Mouse (Mus musculus) urinary bladder, adult 2 months (tissue): Measurements from ENCODE around the gene Rnf224. TPM values are rescaled to one million over a fixed set of nuclear protein-coding genes. Genes with fewer than 3 reads are reported as not detected.

Experiments
- DNase-seq: peaks from one replicate; pipeline ENCODE4 v3.0.0; 2022; ENCODE audit warnings: low spot score
- polyA plus RNA-seq: library from polyadenylated mRNA; depleted of rRNA; stranded (reverse); fragments of >200 nt; gene quantifications from 2 replicates; pipeline ENCODE4 v1.2.3, GENCODE M21; 2012; rRNA removed

Rnf224 gene
- polyA plus RNA-seq, 1 experiment, result 0.19 TPM

DNA sequence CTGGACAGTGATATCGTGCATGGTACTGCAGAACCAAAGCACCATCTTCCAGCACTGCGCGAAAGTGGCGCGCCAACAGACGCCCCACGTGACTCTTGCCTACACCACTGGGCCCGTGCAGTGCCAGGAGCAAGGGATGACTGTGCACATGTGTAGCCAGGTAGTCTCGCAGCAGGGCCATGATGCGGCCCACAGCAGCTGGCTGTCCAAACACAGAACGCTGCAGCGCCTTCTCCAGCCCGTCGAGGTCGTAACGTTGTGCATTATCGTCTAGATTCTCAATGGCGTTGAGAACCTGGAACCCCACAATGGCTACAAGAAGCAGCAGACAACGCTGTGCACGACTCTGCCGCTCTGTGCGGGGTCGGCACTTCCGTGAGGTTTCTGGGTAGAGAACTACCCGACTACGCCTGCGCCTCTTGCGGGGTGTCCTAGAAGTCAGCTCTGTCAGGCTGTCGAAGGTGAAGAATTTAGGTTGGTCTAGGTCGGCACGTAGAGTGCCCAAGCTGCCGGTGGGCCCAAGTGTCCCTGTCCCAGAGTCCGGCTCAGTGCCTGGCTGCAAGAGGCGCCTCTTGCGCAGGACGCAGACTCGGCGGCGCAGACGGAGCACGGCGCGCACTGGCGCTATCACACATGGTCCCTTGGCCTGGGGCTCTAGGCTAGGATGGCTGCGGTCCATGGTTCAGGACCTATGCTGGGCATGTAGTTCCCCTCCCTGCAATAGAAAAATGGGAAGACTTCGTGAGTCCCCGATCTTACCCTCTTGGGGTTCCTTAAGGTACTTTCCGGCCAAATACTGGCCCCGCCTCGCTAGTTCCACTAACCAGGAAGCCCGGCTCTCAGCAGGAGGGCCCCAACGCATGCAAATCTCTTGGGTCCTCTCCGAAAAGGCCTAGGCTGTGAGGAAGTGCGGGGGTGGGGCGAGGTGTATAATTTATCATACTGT lies 41.1 kb downstream of the Rnf224 start:
- DNase-seq, result no peak

DNA sequence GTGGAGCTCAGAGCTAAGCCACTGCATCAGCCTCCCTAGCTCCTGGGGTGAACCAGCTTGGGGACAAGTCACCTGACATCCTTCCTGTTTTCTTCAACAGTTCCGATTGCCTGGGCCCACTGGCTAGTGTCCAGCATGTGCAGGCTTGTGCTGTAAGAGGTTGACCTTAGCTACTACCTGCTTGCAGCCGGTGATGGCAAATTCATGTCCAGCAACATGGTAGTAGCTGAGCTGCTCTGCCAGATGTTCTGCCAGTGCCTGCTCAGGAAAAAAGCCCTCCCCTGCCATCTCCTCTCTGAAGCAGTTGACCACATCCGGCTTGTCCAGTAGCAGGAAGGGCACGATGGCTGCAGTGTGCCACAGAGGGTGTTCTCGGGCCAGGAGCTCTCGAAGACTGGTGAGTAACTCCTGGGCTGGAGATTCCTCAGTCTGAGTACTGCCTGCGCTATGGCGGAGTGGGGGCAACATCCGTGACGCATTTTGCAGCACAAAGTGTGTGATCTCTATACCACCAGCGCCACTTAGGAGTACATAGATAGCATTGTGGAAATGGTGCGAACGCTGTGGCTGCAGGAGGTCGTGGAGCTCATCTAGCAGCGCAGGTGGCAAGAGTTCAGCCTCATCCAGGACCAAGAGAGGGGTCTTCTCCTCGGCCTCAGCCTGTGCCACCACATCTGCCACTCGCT lies 42.0 kb downstream of the Rnf224 start:
- no peak for DNase-seq

- DNase-seq, result no peak
Measured at GRCm38 (mm10) chr2:25194006-25194405, 42.6 kb downstream of the Rnf224 start.

DNA sequence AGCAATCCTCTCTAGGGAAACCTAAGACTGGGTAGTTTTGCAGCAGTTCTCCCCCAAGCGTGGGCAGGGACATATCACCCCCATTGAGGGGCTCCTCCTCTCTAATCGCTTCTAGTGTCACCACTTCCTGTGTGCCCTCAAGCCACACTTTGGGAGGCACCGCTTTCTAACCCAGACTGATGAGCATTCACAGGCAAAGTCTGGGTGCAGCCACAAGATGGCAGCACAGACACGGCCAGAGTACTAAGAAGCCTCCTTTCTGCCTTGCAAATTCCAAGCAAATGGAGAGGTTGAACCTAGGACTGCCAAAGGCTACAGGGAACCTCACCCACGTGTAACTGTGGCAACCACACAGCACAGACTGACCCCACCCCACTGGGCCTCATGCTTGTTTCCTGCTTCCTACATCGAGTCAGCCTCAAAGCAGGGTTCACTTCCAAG lies 43.2 kb downstream of the Rnf224 start:
- DNase-seq, result no peak

- no peak for DNase-seq
Measured at GRCm38 (mm10) chr2:25187841-25188240, 48.7 kb downstream of the Rnf224 start.

- DNase-seq, result no peak
Measured at GRCm38 (mm10) chr2:25186575-25186930, 50.0 kb downstream of the Rnf224 start.

GRCm38 (mm10) chr2:25185625-25186574 lies 50.7 kb downstream of the Rnf224 start:
- DNase-seq, result no peak

- no peak for DNase-seq
Measured at GRCm38 (mm10) chr2:25184496-25184895, 52.1 kb downstream of the Rnf224 start.

Other genes starting within 250 kb of the Rnf224 start
- gene Nsmf, start 182.4 kb downstream of the Rnf224 start, polyA plus RNA-seq, result 87.4 and 114 TPM in 2 replicates
- gene Entpd8, start 156.5 kb downstream of the Rnf224 start, polyA plus RNA-seq, result 0.03 and 0.07 TPM in 2 replicates
- 0.13 and 0.18 TPM in 2 replicates for gene Noxa1, start 141.6 kb downstream of the Rnf224 start, polyA plus RNA-seq
- gene Nrarp, start 56.0 kb downstream of the Rnf224 start, polyA plus RNA-seq, result 50.1 and 60.0 TPM in 2 replicates
- gene Tor4a, start 39.9 kb downstream of the Rnf224 start, polyA plus RNA-seq, result 22.6 and 25.3 TPM in 2 replicates
- 55.4 and 60.6 TPM in 2 replicates for gene Nelfb, start 25.3 kb downstream of the Rnf224 start, polyA plus RNA-seq
- gene Stpg3, start 22.1 kb downstream of the Rnf224 start, polyA plus RNA-seq, result not detected in 2 replicates
- 0.08 and 0.10 TPM in 2 replicates for gene Fam166a, start 18.0 kb downstream of the Rnf224 start, polyA plus RNA-seq
- 510 and 610 TPM in 2 replicates for gene Tubb4b, start 12.1 kb downstream of the Rnf224 start, polyA plus RNA-seq
- gene Slc34a3, start 2.4 kb downstream of the Rnf224 start, polyA plus RNA-seq, result 0.03 TPM in 1 of 2 replicates, not detected in the other
- 12.9 and 14.1 TPM in 2 replicates for gene Rnf208, start 5.5 kb upstream of the Rnf224 start, polyA plus RNA-seq
- 2.0 and 2.5 TPM in 2 replicates for gene Cysrt1, start 5.7 kb upstream of the Rnf224 start, polyA plus RNA-seq
- gene AL732309.1, start 10.1 kb upstream of the Rnf224 start, polyA plus RNA-seq, result 21.0 and 23.8 TPM in 2 replicates
- gene Tmem203, start 18.7 kb upstream of the Rnf224 start, polyA plus RNA-seq, result 30.7 and 34.2 TPM in 2 replicates
- 8.0 and 13.6 TPM in 2 replicates for gene Tprn, start 25.8 kb upstream of the Rnf224 start, polyA plus RNA-seq
- 58.8 and 84.8 TPM in 2 replicates for gene Ssna1, start 35.7 kb upstream of the Rnf224 start, polyA plus RNA-seq
- 84.5 and 88.3 TPM in 2 replicates for gene Anapc2, start 35.7 kb upstream of the Rnf224 start, polyA plus RNA-seq
- gene Tmem210, start 51.4 kb upstream of the Rnf224 start, polyA plus RNA-seq, result not detected in 2 replicates
- 7.0 and 8.2 TPM in 2 replicates for gene Lrrc26, start 53.1 kb upstream of the Rnf224 start, polyA plus RNA-seq
- gene Grin1, start 82.4 kb upstream of the Rnf224 start, polyA plus RNA-seq, result 1.1 TPM in 2 replicates
- gene Man1b1, start 95.6 kb upstream of the Rnf224 start, polyA plus RNA-seq, result 15.2 and 22.8 TPM in 2 replicates
- 36.0 and 37.3 TPM in 2 replicates for gene Dpp7, start 119.6 kb upstream of the Rnf224 start, polyA plus RNA-seq
- gene Uap1l1, start 128.9 kb upstream of the Rnf224 start, polyA plus RNA-seq, result 36.8 and 38.3 TPM in 2 replicates
- 1.6 and 2.5 TPM in 2 replicates for gene Sapcd2, start 135.5 kb upstream of the Rnf224 start, polyA plus RNA-seq
- gene Entpd2, start 159.1 kb upstream of the Rnf224 start, polyA plus RNA-seq, result 104 and 107 TPM in 2 replicates
- gene Npdc1, start 162.6 kb upstream of the Rnf224 start, polyA plus RNA-seq, result 103 and 126 TPM in 2 replicates
- gene Fut7, start 186.5 kb upstream of the Rnf224 start, polyA plus RNA-seq, result 0.19 and 0.29 TPM in 2 replicates
- gene Abca2, start 191.9 kb upstream of the Rnf224 start, polyA plus RNA-seq, result 6.3 and 16.4 TPM in 2 replicates
- 0.69 and 2.2 TPM in 2 replicates for gene Clic3, start 220.1 kb upstream of the Rnf224 start, polyA plus RNA-seq
- gene Paxx, start 224.3 kb upstream of the Rnf224 start, polyA plus RNA-seq, result 50.8 and 61.1 TPM in 2 replicates
- 0.38 and 0.74 TPM in 2 replicates for gene Ptgds, start 233.3 kb upstream of the Rnf224 start, polyA plus RNA-seq